Mouse (Mus musculus) liver, postnatal 0 days (tissue): ENCODE results near the gene Atp6v1b1.
A peak's percentile ranks its signal among the peaks of the same experiment; 100 is the strongest.

Experiments used
- CTCF ChIP-seq: sonication (generic); IDR thresholded peaks from 2 replicates; pipeline ENCODE4 v1.5.1; 2016; ENCODE audit warnings: antibody characterized with exemption, low read depth
- EP300 ChIP-seq: IDR thresholded peaks from 2 replicates; pipeline ENCODE4 v1.6.1; 2016; ENCODE audit warnings: antibody characterized with exemption, low read depth, mild to moderate bottlenecking

- TF ChIP-seq CTCF (peak; percentile 86), EP300 (no peak)
These were observed 33.0 kb downstream of the Atp6v1b1 start, which contains the start of gene Tex261 for GRCm38 (mm10) chr6:83775638-83776293.
